Comparison of ENCODE assay signal across 8 mouse cellular contexts in the genomic region with DNA sequence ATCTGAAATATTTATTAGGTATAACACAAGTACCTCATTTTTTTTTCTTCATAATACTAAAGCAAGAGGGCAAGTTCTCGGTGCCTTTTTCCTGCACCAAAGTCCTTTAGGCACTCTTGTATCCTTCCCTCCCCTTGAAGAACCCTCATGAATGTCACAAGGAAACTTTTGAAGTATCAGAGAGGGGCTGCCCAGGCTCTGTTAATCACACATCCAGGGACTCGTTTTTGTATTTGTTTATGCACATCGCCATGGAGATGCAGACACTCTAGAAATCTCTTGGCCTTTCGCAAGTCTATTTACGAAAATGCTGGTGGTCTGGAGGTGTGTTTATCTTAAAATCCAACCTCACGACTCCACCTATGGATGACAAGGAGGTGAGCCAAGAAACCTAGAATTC.
DNase-seq lines count a peak whose midpoint lies in the region; ATAC-seq lines count a peak whose summit lies in the region.
"Had no signal": no experiment of that assay in that cellular context is flagged by ENCODE, and none has a peak within 500 bp of the region (broad histone marks: within the 10 kb centered on the region; RNA-seq: fewer than 3 reads in every experiment).

No protein-coding gene starts in this region.

- peaks cover 7% of the 10 kb centered on the region; the same call in 1 of the 2 replicates for H3K4me1 ChIP-seq in lung, embryonic 15.5 days
- H3K4me1 ChIP-seq in forebrain, embryonic 12.5 days: peaks cover 11% of the 10 kb centered on the region
- peaks cover 16% of the 10 kb centered on the region for H3K4me1 ChIP-seq in limb, embryonic 12.5 days (replicated peaks)

- peak overlapping the region; percentile 45 for H3K4me2 ChIP-seq in lung, embryonic 15.5 days
- H3K4me2 ChIP-seq in forebrain, embryonic 12.5 days: peak overlapping the region; percentile 49
- peak overlapping the region; percentile 59 for H3K4me2 ChIP-seq in limb, embryonic 12.5 days

- no peaks in the 10 kb centered on the region for H3K36me3 ChIP-seq in lung, embryonic 15.5 days
- H3K36me3 ChIP-seq in forebrain, embryonic 12.5 days (replicated peaks): no peaks in the 10 kb centered on the region
- no peaks in the 10 kb centered on the region for H3K36me3 ChIP-seq in limb, embryonic 12.5 days

- WGBS in lung, embryonic 15.5 days: 19% methylated on average over 6 of the region's 6 CpGs
- 37% methylated on average over 6 of the region's 6 CpGs for WGBS in forebrain, embryonic 12.5 days
- WGBS in limb, embryonic 12.5 days: 44% methylated on average over 6 of the region's 6 CpGs

- ATAC-seq in lung, embryonic 15.5 days (ENCODE audit: borderline replicate concordance, extremely low read depth, low FRiP score, low TSS enrichment): no peak
- ATAC-seq in forebrain, embryonic 12.5 days (ENCODE audit: low FRiP score): no peak; the same call in 1 of the 2 replicates
- no peak for ATAC-seq in limb, embryonic 12.5 days (ENCODE audit: insufficient number of reproducible peaks, insufficient read depth, low FRiP score, low TSS enrichment, low read depth)

- no peak overlapping the region for H3K9ac ChIP-seq in lung, embryonic 15.5 days
- H3K9ac ChIP-seq in forebrain, embryonic 12.5 days: no peak overlapping the region
- H3K9ac ChIP-seq in limb, embryonic 12.5 days (replicated peaks): no peak overlapping the region

- no peaks in the 10 kb centered on the region for H3K27me3 ChIP-seq in lung, embryonic 15.5 days
- H3K27me3 ChIP-seq in forebrain, embryonic 12.5 days: no peaks in the 10 kb centered on the region
- no peaks in the 10 kb centered on the region for H3K27me3 ChIP-seq in limb, embryonic 12.5 days

- H3K9me3 ChIP-seq in lung, embryonic 15.5 days: no peaks in the 10 kb centered on the region
- H3K9me3 ChIP-seq in forebrain, embryonic 12.5 days: no peaks in the 10 kb centered on the region
- no peaks in the 10 kb centered on the region for H3K9me3 ChIP-seq in limb, embryonic 12.5 days

- H3K4me3 ChIP-seq in lung, embryonic 15.5 days: no peak overlapping the region
- H3K4me3 ChIP-seq in forebrain, embryonic 12.5 days (replicated peaks): no peak overlapping the region
- no peak overlapping the region; the same call in 1 of the 2 replicates for H3K4me3 ChIP-seq in limb, embryonic 12.5 days (replicated peaks)

- H3K27ac ChIP-seq in lung, embryonic 15.5 days: no peak overlapping the region
- no peak overlapping the region for H3K27ac ChIP-seq in forebrain, embryonic 12.5 days
- no peak overlapping the region for H3K27ac ChIP-seq in limb, embryonic 12.5 days

- no peak for DNase-seq in lung, postnatal 10 days
- DNase-seq in retina, postnatal 1 day: peak; percentile 66
- no peak for DNase-seq in cerebellum, postnatal 25 days
- DNase-seq in kidney, adult 9 months: no peak
- DNase-seq: gastrocnemius, postnatal 25 days had no signal
